Mouse (Mus musculus) thymus, postnatal 14 days (tissue): ENCODE measurements around the gene Crb3.

Source experiments
- DNase-seq: peaks from one replicate; pipeline ENCODE4 v3.0.0; 2021

The Crb3 gene

GRCm38 (mm10) chr17:57058891-57059485, at the start of gene Crb3:
Crb3 (plus strand) TSS chr17:57059105.
- peak; percentile 41 for DNase-seq

DNA sequence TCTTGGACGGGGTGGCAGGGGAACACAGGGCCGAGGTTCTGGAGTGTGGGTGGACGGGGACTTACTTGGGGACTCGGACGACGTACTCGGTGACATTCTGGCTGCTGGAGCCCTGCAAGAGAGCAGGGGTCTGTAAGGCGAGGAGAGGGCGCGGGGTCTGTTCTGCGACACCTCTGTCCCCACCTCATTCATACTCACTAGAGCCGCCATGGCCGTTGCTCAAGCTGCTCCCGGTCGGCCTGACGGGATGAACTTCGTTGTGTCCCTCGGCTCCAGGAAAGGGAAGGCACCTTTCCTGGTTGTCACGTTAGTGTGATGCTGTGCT, 48.0 kb upstream of the Crb3 start:
- DNase-seq = no peak

GRCm38 (mm10) chr17:57011236-57012141, 47.4 kb upstream of the Crb3 start, which contains the start of the genes Gtf2f1 and Gm17949:
Gtf2f1 (minus strand) TSS chr17:57011288.
Gm17949 (plus strand) TSS chr17:57011469.
- peak; percentile 93 for DNase-seq

DNA sequence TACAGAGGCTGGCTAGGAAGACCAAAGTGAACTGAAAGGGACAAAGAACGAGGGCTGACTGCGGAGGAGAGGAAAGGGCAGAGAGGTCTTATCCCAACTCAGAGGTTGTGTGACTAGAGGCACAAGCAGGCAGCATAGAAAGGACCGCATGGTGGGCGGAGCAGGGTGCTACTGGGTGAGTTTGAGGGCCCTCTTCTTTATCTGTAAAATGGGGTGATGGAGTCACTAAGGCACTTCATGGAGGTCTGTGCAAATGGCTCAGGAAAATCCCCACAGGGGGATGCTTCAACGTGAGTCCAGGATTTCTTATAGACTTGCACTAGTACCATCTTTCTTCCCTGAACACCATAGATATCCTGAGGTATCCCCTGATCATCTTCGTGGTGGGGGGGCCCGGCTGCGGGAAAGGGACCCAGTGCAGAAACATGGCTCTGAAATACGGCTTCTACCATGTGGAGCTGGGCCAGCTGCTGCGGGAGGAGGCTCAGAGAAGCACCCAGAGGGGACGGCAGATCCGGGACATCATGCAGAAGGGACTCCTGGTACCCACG, 46.6 kb upstream of the Crb3 start:
- DNase-seq = no peak

DNA sequence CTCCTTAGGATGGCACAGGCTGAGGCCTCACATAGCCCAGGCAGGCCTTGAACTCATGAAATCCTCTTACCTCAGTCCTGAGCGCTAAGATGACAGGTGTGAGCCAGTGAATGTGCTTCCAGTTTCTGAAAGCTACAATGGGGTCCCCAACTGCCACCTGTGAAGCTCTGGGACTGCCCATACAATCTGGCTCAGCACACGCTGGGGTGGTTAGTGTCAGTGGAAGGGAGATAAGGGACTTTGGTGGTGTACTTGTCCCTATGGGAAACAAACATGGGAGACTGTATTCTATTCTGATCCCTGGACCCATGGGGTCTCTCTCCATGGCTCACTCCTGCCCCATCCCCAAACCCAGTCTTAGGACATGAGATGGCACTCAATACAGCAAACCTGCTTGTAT, 39.2 kb upstream of the Crb3 start:
- no peak for DNase-seq

DNA sequence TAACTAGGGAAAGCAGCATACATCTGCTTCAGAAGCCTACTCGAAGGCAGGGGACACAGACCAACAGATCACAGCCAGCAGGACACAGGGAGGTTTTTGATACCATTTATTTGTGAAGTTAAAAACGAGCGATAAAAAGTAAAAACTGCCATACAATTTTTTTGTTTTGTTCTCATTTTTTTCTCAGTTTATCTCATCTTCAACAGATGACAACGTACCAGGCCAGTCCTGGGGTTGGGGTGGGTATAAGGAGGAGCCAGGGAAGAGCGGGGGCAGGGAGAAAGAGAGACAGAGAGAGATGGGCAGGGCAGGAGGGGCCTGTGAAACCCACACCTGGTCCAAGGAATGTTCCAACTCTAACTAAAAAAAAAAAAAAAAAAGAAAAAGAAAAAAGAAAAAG, 37.9 kb upstream of the Crb3 start:
- DNase-seq = no peak

- DNase-seq = no peak
These were observed 31.4 kb upstream of the Crb3 start for GRCm38 (mm10) chr17:57027471-57027870.

- DNase-seq = no peak
These were observed 29.2 kb upstream of the Crb3 start for GRCm38 (mm10) chr17:57029691-57030090.

DNA sequence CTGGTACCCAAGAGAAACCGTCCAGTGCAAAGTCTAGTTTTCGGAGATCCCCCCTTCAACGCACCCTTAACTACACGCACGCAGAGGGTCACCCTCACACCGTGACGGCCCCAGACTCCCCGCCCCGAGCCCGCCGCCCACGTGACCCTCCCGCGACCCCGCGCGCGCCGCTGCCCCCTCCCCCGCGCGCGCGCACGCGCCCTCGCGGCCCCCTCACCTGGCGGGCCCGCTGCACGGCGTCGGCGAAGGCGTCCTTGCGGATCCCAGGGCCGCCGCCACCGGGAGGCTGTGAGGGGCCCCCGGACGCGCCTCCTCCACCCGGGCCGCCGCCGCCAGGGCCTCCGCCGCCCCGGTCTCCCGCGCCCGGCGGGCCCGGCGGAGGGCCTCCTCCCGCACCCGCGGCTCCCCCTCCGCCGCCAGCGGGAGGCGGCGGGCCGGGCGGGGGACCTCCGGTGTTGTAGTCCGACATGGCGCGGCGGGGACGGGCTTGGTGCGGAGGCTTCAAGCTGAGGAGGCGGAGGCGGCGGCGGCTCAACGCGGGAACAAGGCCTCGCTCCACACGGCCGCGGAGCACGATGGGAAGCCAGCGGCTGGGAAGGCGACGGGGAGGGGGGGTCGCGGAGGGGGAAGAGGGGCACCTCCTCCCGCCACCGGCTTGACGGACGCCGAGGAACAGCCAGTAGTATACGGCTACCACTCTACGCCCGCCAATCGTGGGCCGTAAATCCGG, 27.8 kb upstream of the Crb3 start, which contains the start of gene Khsrp:
Gene Khsrp (minus strand): TSS at position 592 of the 730 bp plus-strand sequence.
- peak; percentile 99 for DNase-seq

- DNase-seq = no peak
These were observed 27.1 kb upstream of the Crb3 start for GRCm38 (mm10) chr17:57031661-57032420.

DNA sequence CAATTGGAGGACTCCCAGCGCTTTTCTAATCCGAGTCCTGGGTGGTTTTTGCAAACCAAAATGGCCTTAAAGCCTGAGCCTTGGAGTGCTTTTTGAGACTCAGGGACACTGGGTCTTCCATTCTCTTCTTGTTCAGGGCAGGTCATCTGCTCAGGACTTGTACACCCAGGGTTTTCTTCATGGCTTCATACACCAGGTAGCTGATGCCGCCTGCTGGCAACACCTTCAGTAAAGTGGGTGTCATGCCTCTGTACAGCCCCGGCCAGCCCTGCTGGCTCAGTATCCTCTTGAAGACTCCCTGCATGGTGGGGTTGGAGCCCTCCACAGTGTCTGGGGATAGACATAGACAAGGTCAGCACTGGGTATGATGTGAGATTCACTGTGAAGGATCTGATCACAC, 26.1 kb upstream of the Crb3 start:
- DNase-seq = no peak

- DNase-seq = peak; percentile 34
These were observed 19.9 kb upstream of the Crb3 start for GRCm38 (mm10) chr17:57038978-57039377.

DNA sequence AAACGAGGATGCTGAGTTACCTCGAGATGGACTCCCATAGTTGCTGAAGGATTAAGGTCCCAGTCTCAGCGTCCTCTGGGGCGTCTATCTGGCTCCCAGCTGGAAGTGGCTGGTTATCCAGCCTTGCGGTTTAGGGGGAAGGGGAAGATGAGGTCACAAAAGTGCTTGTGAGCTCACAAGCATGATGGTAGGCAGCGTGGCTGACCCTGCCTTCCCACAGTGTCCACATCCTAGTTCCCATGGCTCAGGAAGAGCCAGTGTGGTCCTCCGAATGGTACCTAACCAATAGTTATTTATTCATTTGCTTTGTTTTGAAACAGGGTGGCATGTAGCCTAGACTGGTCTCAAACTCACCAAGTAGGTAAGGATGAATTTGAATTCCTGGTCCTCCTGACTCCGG, 17.4 kb upstream of the Crb3 start, which contains the start of gene Slc25a41:
Gene Slc25a41 (minus strand): TSS at position 101 of the 400 bp plus-strand sequence.
- no peak for DNase-seq

GRCm38 (mm10) chr17:57047406-57047805, 11.5 kb upstream of the Crb3 start:
- no peak for DNase-seq

- no peak for DNase-seq
These were observed 10.1 kb upstream of the Crb3 start for GRCm38 (mm10) chr17:57048816-57049215.

GRCm38 (mm10) chr17:57051679-57052078, 7.2 kb upstream of the Crb3 start:
- peak; percentile 61 for DNase-seq

- DNase-seq = no peak
These were observed 2.7 kb upstream of the Crb3 start for GRCm38 (mm10) chr17:57056246-57056645.

GRCm38 (mm10) chr17:57059486-57059977, 627 bp downstream of the Crb3 start, which contains the start of gene Slc25a23:
Slc25a23 (minus strand) TSS chr17:57059863.
- DNase-seq = peak; percentile 84

DNA sequence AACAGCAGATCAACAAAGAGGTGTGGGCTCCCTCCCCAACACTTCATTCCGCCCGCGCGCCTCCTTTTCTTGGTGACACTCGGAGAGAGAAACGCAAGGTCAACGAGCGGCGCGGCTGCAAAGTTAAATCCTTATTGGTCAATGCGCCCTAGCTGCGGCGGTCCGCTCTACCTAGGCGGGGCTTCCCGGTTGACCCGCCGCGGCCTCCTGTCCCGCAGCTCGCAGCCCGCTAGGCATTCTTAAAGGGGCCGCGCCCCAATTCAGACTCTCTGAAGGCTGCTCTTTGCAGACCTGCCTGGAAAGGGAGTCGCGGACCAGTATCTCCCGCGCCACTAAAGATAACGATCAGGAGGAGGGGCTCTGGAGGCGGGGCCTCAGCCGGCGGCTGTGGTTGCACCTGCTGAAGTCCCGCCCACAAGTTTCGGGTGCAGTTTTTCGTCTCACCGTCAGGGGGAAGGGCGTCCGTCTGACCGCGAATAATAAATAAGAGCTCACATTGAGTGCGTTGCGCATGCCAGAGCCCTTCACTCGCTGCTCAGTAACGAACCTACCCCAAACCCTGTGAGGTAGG, 1.4 kb downstream of the Crb3 start:
- peak; percentile 97 for DNase-seq

- DNase-seq = peak; percentile 32
These were observed 2.2 kb downstream of the Crb3 start for GRCm38 (mm10) chr17:57061069-57061468.

DNA sequence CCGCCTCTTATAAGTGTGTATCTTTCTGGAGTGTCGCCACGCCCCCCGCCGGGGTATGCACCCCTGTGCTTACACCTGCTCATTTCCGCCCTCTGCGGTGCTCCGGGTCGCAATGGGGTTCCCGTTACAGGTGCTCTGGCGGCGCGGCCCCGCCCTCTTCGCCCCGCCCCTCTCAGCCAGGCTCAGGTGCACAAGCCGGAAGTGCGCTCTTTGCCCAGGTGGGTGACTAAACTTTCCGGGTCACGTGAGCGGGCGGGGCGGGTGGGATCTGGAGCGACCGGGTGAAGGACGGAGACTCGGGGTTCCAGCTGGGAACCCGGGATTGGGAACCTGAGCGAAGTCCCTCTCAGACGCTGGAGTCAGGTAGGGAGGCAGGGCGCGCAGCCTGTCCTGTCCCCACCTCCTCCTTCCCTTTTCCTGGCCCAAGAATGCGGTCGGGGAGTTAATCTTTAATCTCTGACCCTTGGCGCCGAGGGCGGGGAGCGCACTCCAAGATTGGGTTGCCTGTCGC, 3.2 kb downstream of the Crb3 start:
- DNase-seq = peak; percentile 73
